Mouse (Mus musculus) C3H10T1/2 (cell line): ENCODE measurements around the gene Sars. TPM values are rescaled to one million over a fixed set of nuclear protein-coding genes. Genes with fewer than 3 reads are reported as not detected.

Experiments used
- polyA plus RNA-seq, 2 experiments: library from polyadenylated mRNA; unstranded; fragments of >200 nt; fragmentation: generic; extraction: Trizol; gene quantifications; one replicate each; pipeline ENCODE4 v1.2.1; 2012; ENCODE audit warnings: missing spikeins in 2 of 2

Sars gene
- 100 to 1,000 TPM; 106 to 202 TPM for polyA plus RNA-seq

GRCm38 (mm10) chr3:108444698-108445365, at the start of gene Sars:
Gene Sars, minus strand, starts transcription at chr3:108445209.

GRCm38 (mm10) chr3:108414857-108415830, 29.9 kb downstream of the Sars start, which contains the start of gene Celsr2:
Gene Celsr2, minus strand, starts transcription at chr3:108415552.

GRCm38 (mm10) chr3:108383485-108384354, 61.3 kb downstream of the Sars start, which contains the start of gene Psrc1:
Gene Psrc1, plus strand, starts transcription at chr3:108383839.

Other genes with a start within 250 kb of the Sars start
- gene Cyb561d1, start 244.0 kb downstream of the Sars start, polyA plus RNA-seq, result 1 to 10 TPM in 1 of 2 experiments, under 1 TPM in 1; 0.49 to 3.1 TPM
- gene Atxn7l2, start 234.3 kb downstream of the Sars start, polyA plus RNA-seq, result 1 to 10 TPM; 3.1 to 9.9 TPM
- gene Sypl2, start 218.6 kb downstream of the Sars start, polyA plus RNA-seq, result not detected
- gene Psma5, start 188.3 kb downstream of the Sars start, polyA plus RNA-seq, result 100 to 1,000 TPM; 122 to 173 TPM
- under 1 TPM; 0.04 to 0.74 TPM for gene Sort1, start 161.1 kb downstream of the Sars start, polyA plus RNA-seq
- gene Mybphl, start 80.3 kb downstream of the Sars start, polyA plus RNA-seq, result not detected
- gene Psrc1, start 61.4 kb downstream of the Sars start, polyA plus RNA-seq, result 10 to 100 TPM; 27.3 to 64.8 TPM
- under 1 TPM in 1 of 2 experiments, not detected in 1; 0.06 TPM for gene Celsr2, start 29.7 kb downstream of the Sars start, polyA plus RNA-seq
- gene 1700013F07Rik, start 88.9 kb upstream of the Sars start, polyA plus RNA-seq, result 1 to 10 TPM in 1 of 2 experiments, under 1 TPM in 1; 0.34 to 1.4 TPM
- under 1 TPM in 1 of 2 experiments, not detected in 1; 0.01 TPM for gene 5330417C22Rik, start 91.3 kb upstream of the Sars start, polyA plus RNA-seq
- 10 to 100 TPM in 1 of 2 experiments, 1 to 10 TPM in 1; 1.5 to 23.0 TPM for gene Tmem167b, start 117.3 kb upstream of the Sars start, polyA plus RNA-seq
- 1 to 10 TPM in 1 of 2 experiments, under 1 TPM in 1; 0.54 to 8.1 TPM for gene Taf13, start 126.5 kb upstream of the Sars start, polyA plus RNA-seq
- gene Wdr47, start 146.1 kb upstream of the Sars start, polyA plus RNA-seq, result 1 to 10 TPM in 1 of 2 experiments, under 1 TPM in 1; 0.12 to 1.7 TPM
- gene Clcc1, start 208.7 kb upstream of the Sars start, polyA plus RNA-seq, result 10 to 100 TPM in 1 of 2 experiments, 1 to 10 TPM in 1; 2.6 to 25.9 TPM